Mouse (Mus musculus): ENCODE results near the gene Hcar1.

DNA sequence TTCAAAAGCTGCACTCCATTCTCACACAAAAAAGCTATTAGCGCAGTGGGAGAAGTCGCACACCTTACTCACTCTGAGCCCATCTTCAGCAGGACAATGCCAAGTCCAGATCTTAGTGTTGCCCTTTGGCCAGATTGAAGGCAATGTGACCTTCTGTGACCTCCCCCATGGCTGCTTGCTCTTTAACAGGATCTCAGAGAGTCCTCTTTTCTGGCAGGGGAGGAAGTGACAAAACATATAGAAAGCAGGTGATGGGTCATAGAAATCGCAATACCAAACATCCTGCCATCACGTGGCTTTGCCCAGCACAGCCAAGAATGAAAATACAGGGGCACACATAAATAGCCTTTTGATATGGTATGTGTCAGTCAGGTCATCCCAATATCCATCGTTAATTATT lies 11.2 kb upstream of the Hcar1 start:
- TF ChIP-seq CTCF (IDR thresholded peaks at IDR 0.05; ENCODE audit: low read depth) (no peak), EP300 (IDR thresholded peaks at IDR 0.05; ENCODE audit: low read depth) (no peak)

Measured in heart, postnatal 0 days (tissue).